ENCODE assay signal across 2 mouse cellular contexts in genomic region chr11:26513683-26514082, GRCm38 (mm10).
TF ChIP-seq lines count a peak whose summit lies in the region.

No protein-coding gene starts in this region.

TF ChIP-seq in CH12.LX, 34 proteins besides CTCF, POLR2A, EP300 and RAD21 (continued from another document):
- TF ChIP-seq JUND (conservative IDR thresholded peaks at IDR 0.05; ENCODE audit: low read depth, low read length) (no peak), ZMIZ1 (IDR thresholded peaks at IDR 0.05; ENCODE audit: low read depth, low read length) (no peak), MAZ (IDR thresholded peaks at IDR 0.05; ENCODE audit: low read depth, low read length) (no peak), PAX5 (IDR thresholded peaks at IDR 0.05; ENCODE audit: low read length) (no peak), MXI1 (IDR thresholded peaks at IDR 0.05; ENCODE audit: low read depth, low read length) (no peak), ZC3H11A (IDR thresholded peaks at IDR 0.05; ENCODE audit: low read depth, low read length) (no peak), KAT2A (IDR thresholded peaks at IDR 0.05; ENCODE audit: insufficient replicate concordance, low read length) (no peak), USF2 (conservative IDR thresholded peaks at IDR 0.05; ENCODE audit: low read depth, low read length) (no peak), NRF1 (IDR thresholded peaks at IDR 0.05; ENCODE audit: low read depth, low read length) (no peak), SIN3A (IDR thresholded peaks at IDR 0.05; ENCODE audit: low read length) (no peak), USF1 (IDR thresholded peaks at IDR 0.05; ENCODE audit: low read depth, low read length) (no peak), RCOR1 (conservative IDR thresholded peaks at IDR 0.05; ENCODE audit: low read depth, low read length) (no peak), CHD2 (IDR thresholded peaks at IDR 0.05; ENCODE audit: low read length) (no peak), CHD1 (IDR thresholded peaks at IDR 0.05; ENCODE audit: low read depth, low read length) (no peak)

TF ChIP-seq in MEL, 35 proteins besides CTCF, POLR2A, EP300 and RAD21 (continued from another document):
- TF ChIP-seq USF1 (IDR thresholded peaks at IDR 0.05; ENCODE audit: low read depth, low read length) (no peak), MAZ (IDR thresholded peaks at IDR 0.05; ENCODE audit: low read depth, low read length) (no peak), MAFK (IDR thresholded peaks at IDR 0.05; ENCODE audit: borderline replicate concordance, low read depth, low read length) (no peak), MYB (IDR thresholded peaks at IDR 0.05; ENCODE audit: low read depth, low read length) (no peak), SMC3 (IDR thresholded peaks at IDR 0.05; ENCODE audit: low read depth, low read length) (no peak), POLR2AphosphoS2 (IDR thresholded peaks at IDR 0.05; ENCODE audit: low read length) (no peak), ETS1 (IDR thresholded peaks at IDR 0.05; ENCODE audit: low read depth, low read length) (no peak), NELFE (IDR thresholded peaks at IDR 0.05; ENCODE audit: low read depth, low read length) (no peak), POLR2AphosphoS5 (IDR thresholded peaks at IDR 0.05; ENCODE audit: borderline replicate concordance, low read depth, low read length) (no peak), ZMIZ1 (IDR thresholded peaks at IDR 0.05; ENCODE audit: low read depth, low read length) (no peak), MXI1 (IDR thresholded peaks at IDR 0.05; ENCODE audit: low read depth, low read length) (no peak), NRF1 (IDR thresholded peaks at IDR 0.05; ENCODE audit: insufficient read depth, low read depth, low read length, poor library complexity, severe bottlenecking) (no peak)
TF ChIP-seq in MEL: peak in this region for 0.
